Mouse (Mus musculus) cortical plate, adult 2 months (tissue): ENCODE results near the gene Opa3.

Experiments used
- CTCF ChIP-seq: fragments of 200-500 bp; IDR thresholded peaks from 2 replicates; pipeline ENCODE4 v1.5.1; 2011; ENCODE audit warnings: mild to moderate bottlenecking, control low read depth, low read length; ENCODE audit not compliant: insufficient read depth; ENCODE audit errors: extremely low read depth
- POLR2A ChIP-seq: fragments of 200-500 bp; IDR thresholded peaks from 2 replicates; pipeline ENCODE4 v1.6.1; 2011; ENCODE audit warnings: mild to moderate bottlenecking, low read length, control low read depth; ENCODE audit not compliant: insufficient read depth; ENCODE audit errors: extremely low read depth

GRCm38 (mm10) chr7:19231849-19232248, 3.7 kb downstream of the Opa3 start:
- TF ChIP-seq POLR2A (no peak), CTCF (no peak)
